Mouse (Mus musculus): ENCODE results near the gene Popdc2. TPM values are rescaled to one million over a fixed set of nuclear protein-coding genes. Genes with fewer than 3 reads are reported as not detected.

Popdc2 gene
- total RNA-seq, 2 experiments from 2014 or later, result 6.2 to 26.5 TPM

DNA sequence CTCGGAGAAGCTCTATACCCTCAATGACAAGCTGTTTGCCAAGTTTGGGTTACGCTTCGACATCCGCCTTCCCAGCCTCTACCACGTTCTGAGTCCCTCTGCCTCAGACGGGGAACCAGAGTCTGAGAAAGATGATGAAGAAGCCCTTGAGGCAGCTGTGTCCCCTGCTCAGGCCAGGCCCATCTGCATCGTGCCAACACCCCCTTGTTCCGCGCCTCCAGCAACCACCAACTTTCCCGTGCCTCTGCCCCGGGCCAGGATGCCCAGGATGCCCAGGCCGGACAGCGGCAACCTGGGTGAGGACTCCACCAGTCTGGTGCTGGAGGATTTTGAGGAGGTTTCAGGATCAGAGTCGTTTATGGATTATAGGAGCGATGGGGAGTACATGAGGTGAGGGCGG, 11.9 kb downstream of the Popdc2 start:
- no peak for ATAC-seq (replicated peaks; ENCODE audit: low FRiP score, poor library complexity, severe bottlenecking)

DNA sequence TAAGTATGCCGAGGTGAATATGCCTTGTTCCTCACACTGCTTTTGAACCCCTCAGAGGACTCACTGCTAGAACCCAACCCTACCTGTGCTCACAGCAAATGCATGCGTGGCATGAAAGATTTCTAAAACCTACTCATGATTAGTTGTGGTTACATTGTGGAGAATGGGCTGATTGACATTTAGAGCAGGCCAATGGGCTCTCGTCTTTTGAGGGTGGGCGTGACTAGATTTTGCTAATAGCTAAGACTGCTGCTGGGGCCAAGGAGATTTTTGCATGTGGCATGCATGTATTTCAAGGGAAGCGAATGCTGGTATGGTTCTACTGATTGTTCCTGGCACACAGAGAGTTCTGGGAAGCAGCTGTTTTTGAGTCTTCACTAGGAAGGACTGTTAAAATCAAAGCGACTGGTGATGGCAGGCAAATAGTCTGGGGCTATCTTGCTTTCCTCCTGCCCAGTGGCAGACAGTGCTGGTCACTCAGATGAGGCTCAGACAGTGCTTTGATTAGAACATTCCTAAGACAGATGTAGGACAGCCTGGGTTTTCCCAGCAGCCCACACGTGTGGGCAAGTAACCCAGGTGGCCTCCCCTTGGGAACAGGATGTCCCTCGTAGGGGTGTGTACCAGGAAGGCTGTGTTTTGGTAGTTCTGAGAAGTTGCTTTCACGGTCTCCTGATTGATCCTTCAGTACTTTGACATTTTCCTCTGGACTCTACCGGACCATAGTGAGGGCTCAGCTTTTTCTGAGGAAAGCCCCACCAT, 12.6 kb downstream of the Popdc2 start:
- ATAC-seq (replicated peaks; ENCODE audit: low FRiP score, poor library complexity, severe bottlenecking), result peak; percentile 60

DNA sequence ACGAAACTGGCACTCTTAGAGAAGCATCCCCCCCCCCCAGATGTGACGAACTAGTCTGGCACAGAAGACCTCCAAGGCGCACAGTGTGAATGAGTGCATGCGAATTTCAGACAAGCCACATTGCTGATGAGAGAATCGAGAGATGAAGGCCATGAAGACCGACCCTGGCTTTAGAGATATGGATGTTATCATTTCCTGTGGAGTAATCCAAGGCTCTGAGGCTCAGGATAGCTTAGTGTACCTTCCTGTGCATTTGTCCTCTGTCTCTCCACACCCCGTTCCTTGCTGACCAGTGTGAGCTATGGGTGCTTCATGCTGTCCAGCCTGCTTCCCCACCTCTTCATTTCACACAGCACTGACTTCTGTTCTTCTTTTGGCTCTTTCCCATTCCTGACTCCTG, 13.2 kb downstream of the Popdc2 start:
- ATAC-seq (replicated peaks; ENCODE audit: low FRiP score, poor library complexity, severe bottlenecking), result no peak

DNA sequence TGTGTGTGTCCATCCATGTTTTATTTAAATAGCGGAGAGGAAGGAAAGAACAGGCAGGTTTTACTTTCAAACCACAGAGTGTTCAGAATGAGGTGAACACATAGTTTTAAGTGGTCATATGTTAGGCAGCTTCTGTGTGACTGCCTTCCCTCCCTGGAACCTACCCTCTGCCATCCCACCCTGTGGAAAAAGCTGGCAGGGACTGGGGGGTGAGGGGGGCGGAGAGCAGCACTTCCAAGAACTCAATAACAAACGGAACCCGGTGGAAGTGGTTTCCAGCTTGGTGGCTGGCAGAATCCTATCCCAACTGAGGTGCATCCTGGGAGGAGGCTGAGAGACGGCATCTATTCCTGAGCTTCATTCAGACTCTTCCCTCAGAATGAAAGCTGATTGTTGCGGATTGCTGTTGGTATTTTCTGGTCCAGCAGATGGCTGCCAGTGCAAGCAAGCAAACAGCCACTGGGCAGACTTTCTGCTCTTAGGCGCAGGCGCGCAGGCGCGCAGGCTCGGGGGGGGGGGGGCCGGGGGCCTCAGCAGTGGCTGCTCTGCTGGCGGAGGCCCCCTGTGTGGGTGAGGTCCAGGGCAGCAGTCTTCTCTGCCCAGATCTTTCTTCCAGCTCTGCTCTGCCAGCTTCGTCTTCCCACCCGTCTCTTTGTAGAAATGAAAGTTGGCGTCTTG, 14.3 kb downstream of the Popdc2 start:
- ATAC-seq (replicated peaks; ENCODE audit: low FRiP score, poor library complexity, severe bottlenecking), result no peak

DNA sequence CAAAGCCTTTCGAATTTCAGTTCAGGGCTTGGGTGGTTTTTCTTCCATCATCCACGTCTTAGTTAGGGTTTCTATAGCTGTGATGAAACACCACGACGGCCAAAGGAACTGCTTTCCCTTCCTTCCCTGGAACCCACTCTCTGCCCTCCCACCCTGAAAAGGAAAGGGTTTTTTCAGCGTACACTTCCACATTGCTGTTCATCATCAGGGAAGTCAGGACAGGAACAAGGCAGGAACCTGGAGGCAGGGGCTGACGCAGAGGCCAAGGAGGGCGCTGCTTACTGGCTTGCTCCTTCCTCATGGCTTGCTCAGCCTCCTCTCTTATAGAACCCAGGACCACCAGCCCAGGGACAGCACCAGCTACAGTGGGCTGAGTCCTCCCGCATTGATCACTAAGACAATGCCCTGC, 14.8 kb downstream of the Popdc2 start:
- ATAC-seq (replicated peaks; ENCODE audit: low FRiP score, poor library complexity, severe bottlenecking), result no peak

DNA sequence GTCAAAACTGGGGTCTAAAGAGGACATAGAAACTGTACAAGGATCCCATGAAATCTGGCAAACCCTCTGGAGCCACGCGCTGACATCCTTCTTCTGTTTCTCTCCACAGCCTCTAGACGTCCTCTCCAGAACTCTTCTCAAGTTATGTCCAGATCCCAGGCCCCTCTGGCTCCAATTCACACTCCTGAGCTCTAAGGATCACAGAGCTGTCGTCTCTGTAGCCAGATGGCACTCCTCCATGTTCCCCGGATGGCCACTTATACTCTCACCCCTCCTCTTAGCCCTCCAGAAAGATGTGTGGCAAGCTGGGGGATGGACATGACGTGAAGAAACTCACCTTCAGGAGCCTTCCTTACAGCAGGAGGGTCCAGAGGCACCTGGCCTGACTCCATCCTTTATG, 15.5 kb downstream of the Popdc2 start:
- ATAC-seq (replicated peaks; ENCODE audit: low FRiP score, poor library complexity, severe bottlenecking), result no peak

DNA sequence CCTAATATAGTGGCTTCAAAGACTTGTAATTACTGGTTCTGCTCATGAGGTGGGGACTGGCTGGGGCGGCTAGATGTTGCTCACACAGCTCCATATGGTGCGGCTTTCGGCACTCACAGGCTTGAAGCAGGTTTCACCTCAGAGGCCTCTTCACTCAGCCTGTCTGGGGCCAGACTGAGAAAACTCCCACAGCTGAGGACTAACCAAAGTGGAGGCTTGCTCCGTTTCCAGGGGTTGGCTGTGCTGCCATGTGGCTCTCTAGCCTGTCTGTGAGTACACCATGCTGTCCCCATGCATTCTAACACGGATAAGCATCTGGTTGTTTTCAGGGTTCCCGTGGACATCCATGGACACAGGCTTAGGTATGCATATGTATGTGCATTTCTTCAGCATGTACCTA, 16.6 kb downstream of the Popdc2 start:
- ATAC-seq (replicated peaks; ENCODE audit: low FRiP score, poor library complexity, severe bottlenecking), result no peak

DNA sequence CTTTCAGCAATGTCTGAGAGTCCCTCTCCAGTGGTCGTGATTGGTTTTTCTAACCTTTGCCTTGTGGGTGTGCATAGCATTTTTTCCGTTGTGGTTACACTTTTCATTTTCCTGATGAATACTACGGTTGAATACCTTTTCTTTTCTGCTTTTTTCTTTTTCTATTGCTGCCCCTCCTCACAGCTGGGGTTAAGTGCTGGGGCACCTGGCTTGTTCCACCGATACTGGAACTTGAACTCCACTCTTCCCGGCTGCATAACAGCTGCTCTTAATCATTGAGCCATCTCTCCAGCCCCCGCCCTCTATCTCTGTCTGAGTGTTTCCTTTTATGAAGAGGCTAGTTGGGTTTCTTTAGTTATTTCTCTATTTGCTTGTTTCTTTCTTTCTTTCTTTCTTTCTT, 17.1 kb downstream of the Popdc2 start:
- ATAC-seq (replicated peaks; ENCODE audit: low FRiP score, poor library complexity, severe bottlenecking), result no peak

DNA sequence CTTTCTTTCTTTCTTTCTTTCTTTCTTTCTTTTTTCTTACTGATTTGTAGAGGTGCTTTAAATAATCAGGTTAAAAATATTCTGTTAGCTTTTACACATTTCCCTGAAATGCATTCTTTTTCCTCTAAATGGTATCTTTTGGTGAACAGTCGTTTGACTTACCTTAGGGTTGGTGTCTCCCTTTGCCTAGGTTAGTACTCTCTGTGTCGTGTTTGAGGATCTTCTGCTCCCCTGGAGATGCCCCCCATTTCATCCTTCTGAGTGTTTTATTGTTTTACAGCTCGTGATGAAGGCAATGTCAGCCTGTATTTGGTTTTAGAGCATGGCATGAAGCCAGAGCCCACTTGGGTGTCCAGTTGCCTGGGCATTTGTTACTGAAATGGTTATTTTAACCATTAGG, 17.5 kb downstream of the Popdc2 start:
- no peak for ATAC-seq (replicated peaks; ENCODE audit: low FRiP score, poor library complexity, severe bottlenecking)

DNA sequence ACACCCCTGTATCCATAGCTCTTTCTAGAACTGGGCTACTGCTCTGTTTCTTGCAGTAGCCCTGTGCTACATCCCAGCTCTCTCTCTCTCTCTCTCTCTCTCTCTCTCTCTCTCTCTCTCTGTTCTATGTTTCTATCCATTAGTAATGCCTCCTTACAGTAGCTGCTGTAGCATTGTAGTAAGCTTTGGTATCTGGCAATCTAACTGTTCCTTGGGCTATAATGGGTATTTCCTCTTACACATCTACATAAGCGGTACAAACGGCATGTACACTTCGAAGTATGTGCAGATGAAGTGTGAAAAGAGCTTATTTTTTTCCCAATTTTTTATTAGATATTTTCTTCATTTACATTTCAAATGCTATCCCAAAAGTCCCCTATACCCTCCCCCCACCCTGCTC, 17.9 kb downstream of the Popdc2 start:
- no peak for ATAC-seq (replicated peaks; ENCODE audit: low FRiP score, poor library complexity, severe bottlenecking)

DNA sequence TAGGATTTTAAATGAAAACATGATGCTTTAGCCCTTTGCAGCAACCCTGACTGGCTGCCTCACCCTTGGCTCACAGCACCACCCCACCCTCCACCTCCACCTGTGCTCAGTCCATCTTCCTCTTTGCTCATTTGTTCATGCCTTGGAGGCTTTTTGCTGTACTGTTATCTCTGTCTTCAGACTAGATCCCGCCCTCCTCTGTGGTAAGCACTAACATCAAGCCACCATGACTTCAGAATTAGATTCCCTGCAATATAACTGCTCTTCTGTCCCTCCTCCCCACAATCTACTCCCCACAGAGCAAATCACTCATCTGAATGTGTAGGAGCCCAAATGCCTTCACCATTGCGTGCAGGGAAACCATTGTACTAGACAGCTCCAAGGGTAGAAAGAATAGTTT, 21.7 kb downstream of the Popdc2 start:
- ATAC-seq (replicated peaks; ENCODE audit: low FRiP score, poor library complexity, severe bottlenecking), result no peak

DNA sequence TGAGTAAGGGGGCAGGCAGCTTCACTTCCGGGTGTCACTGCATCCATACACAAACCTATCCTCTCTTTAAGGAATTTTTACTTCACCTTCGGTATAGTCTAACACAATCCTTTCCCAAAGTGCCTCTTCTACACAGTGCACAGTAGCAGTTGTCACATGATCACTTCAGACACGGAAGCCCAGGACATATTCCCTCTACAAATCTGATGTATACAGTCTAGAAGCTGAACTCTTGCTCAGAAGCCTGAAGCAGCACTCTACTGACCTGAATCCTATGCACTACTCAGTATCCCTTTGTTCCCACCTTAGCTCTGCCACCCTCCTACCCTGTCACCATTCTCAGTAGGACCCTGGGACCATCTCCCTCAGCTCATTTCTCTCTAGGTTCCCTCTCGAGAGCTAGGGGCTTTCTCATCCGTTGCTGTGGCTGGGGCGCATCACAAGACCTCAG, 23.2 kb downstream of the Popdc2 start:
- ATAC-seq (replicated peaks; ENCODE audit: low FRiP score, poor library complexity, severe bottlenecking), result no peak

DNA sequence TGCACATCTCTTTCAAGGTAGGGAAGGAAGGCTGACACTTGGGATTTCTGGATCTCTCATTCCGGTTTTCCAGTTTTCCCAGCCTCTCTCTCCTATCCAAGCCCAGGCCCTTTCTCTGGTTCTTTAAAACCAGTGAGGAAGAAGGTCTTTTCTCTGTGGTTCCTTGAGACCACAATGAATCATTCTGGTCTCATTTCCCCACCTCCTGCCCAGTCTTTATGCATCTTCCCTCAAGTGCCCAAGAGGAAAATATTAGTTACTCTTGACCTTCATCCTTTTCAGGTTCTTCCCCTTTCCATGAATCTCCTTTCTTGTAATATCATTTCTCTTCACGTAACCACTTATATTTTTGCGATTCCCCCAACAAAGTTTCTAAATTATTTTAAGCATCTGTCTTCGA, 23.7 kb downstream of the Popdc2 start:
- no peak for ATAC-seq (replicated peaks; ENCODE audit: low FRiP score, poor library complexity, severe bottlenecking)

DNA sequence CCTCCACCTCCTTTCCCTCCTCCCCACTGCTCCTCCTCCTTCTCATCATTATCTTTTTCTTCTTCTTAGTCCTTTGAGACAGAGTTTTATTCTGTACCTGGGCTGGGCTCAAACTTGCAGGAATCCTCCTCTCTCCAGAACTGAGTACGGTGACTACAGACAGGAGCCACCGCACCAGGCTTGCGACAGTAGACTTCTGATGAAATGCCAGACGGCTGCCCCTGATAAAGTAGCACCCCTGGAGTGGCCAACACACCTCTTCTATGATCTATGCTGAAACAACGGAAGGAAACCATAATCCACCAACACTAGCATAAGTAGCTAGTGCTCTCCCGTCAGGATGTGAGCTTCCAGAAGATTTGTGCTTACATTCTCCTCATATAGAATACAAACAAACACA, 25.4 kb downstream of the Popdc2 start:
- 0 out of 2 replicates have a peak, but pooled peaks have one; percentile 48 for ATAC-seq (replicated peaks; ENCODE audit: low FRiP score, poor library complexity, severe bottlenecking)

DNA sequence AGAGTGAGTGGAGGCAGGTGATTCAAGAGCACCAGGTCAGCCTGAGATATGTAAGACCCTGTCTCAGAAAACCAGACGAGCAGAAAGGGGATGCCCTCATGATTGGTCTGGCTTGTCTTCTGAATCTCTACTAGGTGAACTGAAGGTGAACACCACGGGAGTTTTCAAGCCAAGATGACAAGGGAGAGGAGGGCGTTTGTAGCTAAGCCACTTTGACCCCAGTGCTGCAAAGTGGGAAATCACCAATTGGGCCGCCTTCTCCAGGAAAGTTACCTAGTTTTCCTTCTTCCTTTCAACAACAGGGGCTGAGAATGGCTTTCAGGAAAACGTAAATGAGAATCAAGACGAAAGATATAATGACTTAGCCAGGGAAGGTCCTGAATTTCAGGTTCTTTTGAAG, 26.7 kb downstream of the Popdc2 start:
- ATAC-seq (replicated peaks; ENCODE audit: low FRiP score, poor library complexity, severe bottlenecking), result no peak

DNA sequence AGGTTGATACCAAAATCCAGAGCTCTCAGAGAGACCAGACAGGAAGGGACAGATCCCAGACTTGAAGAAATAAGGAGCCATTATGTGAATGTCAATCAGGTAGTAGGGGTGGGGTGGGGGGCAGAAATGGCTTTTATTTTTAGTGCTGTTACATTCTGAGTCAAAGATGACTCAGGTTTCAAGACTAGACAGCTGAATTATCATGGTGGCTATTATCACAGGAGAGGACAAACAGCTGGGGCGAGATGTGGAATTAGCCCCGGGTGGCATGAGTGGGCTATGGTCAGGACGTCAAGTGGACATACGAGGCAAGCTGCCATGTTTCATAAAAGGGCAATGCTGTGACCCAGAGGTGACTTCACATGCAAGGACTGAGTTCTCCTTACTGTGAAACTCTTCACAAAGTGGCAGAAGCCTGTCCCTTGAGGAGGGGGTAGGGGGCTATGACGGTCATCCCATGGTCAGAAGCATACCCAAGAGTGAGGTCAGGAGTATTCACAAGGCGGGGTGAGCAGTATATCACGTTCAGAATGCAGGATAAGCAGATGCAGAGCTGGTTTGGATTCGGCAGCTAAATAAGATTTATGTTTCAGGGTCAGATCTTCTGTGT, 27.4 kb downstream of the Popdc2 start:
- ATAC-seq (replicated peaks; ENCODE audit: low FRiP score, poor library complexity, severe bottlenecking), result no peak

DNA sequence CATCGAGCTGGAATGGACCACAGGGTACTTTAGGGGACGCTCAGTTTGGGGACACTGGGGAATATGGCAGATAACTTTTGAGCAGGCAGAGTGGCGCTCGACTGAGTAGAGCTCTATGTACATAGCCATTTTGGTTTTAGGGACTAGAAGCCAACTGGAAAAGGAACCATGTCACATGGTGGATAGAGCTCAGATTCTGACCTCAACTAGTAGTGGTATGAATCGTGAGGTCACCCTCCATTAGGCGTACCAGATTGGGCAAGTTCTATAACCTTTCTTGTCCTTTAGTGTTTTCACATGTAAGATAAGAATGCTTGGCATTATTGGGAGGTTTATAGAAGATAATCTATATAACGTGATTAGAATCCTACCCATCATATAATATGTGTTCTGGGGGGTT, 28.3 kb downstream of the Popdc2 start:
- no peak for ATAC-seq (replicated peaks; ENCODE audit: low FRiP score, poor library complexity, severe bottlenecking)

DNA sequence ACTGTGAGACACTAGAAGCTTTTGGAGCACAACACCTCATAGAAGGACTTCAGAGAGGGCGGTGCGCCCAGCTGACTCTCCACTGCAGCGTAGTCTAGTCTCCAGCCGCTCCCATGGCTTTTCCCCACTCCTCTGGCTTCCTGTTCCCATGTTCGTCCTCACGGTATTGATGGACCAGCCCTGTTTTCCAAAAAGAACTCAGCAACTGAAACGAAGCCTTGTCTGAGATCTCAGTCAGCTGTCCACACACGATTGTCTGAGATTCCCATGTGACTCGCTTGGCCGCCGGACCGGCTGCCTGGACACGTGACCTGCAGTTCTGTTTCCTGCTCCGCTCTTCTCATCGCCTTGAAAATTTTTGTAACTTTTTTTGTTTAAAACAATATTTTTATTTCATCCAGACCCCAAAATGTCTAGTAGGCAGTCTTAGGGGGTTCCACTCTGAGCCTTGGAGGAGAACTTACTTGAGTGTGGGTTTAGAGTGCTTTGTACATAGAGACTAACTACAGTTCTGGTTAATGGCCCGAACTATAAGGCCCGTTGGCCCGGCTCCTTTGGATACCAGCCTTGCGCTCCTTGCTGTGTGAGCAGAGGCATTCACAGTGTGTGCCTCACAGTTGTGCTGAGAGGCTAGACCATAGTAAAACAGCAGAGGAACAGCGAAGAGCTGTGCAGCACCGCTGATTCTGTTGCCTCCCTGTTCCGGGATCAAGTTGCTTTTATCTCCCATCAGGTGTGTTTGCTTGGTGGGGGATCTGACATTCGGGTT, 30.3 kb downstream of the Popdc2 start:
- ATAC-seq (replicated peaks; ENCODE audit: low FRiP score, poor library complexity, severe bottlenecking), result no peak

DNA sequence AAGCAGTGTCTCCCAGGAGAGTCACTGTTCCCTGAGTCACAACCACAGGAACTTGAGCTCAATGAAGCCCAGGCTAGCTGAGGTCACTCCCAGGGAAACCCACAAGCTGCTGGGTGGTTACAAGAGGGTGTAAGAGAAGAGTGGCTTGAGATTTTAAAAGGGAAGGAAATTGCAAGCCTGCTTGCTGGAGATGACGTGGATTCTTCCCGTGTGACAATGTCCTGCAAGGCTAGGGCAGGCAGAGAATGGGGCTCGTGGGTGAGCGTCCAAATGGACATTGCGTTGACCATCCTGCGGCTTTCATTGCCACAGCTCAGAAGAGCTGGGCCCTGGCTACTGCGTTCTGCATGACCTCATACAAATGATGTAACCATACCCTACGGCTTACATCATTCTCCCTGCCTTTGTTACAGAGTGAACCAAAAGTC, 32.2 kb downstream of the Popdc2 start:
- ATAC-seq (replicated peaks; ENCODE audit: low FRiP score, poor library complexity, severe bottlenecking), result no peak

DNA sequence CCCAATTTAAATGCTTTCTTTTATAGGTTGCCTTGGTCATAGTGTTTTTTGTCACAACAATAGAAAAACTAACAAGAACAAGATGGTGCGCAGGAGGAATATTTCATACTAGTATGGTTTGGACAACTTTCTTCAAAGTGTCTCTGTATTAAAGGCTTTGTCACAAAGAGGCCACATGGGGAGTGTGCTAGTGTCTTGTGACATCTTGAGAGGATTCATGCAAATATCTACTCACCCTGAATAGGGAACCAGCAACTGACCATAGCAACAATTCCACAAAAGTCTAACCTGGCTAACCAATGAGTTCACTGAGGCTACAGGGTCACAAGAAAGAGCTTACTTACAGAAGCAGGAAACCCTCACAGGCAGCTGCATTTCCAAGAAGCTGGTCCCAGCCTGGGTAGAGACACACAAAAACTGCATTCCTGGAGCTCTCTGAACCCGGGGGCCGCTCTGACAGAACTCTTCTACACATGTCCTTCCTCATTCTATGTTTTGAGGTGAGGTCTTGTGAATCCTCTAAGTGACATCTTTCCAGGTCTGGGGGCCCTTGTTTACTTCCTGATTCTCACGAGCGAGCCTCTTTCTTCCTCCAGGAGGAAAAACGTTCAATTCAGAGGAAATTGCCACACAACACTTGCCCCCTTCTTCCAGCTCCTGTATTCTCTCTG, 33.2 kb downstream of the Popdc2 start:
- no peak for ATAC-seq (replicated peaks; ENCODE audit: low FRiP score, poor library complexity, severe bottlenecking)
